Mouse (Mus musculus) megakaryocyte, embryonic 14.5 days (primary cell): Measurements from ENCODE around the gene Pepd.

Experiments
- FLI1 ChIP-seq: IDR thresholded peaks from 2 replicates; pipeline ENCODE4 v1.6.1; 2012; ENCODE audit warnings: low read length, inconsistent platforms, mixed read lengths
- GATA1 ChIP-seq: IDR thresholded peaks from 3 replicates; pipeline ENCODE4 v1.6.1; 2012; ENCODE audit warnings: mixed read lengths, low read length, inconsistent platforms, borderline replicate concordance

DNA sequence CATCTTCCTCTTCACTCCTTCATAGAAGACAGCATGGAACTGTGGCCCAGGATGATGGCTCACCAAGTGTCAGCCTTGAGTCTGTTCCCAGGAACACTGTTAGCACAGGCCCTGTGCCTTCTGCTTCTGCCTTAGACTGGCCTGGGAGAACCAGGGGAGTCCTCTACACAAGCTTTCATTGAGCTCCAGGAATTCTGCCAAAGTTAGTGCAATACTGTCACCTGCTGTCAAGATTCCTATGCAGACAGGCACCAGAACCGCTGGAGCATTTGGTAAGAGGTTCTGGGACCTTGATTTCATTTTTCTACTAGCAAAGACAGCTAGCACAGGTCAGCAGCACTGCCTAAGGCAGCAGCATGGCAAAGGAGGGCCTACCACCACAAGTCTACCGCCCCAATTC, 132.5 kb downstream of the Pepd start:
- no peak for TF ChIP-seq GATA1
- no peak for TF ChIP-seq FLI1
